Mouse (Mus musculus): ENCODE results near the gene Tmem132e. TPM values are rescaled to one million over a fixed set of nuclear protein-coding genes. Genes with fewer than 3 reads are reported as not detected.

Tmem132e gene
- 0.31 and 0.32 TPM in 2 replicates for polyA plus RNA-seq (2016; fragmentation: Nextera tagmentation; extraction: Ambion mirVana)

- peak; percentile 64 for DNase-seq (ENCODE audit: extremely low spot score, low spot score)
- peak within 1 kb of the TSS; percentile 71 for H3K4me3 ChIP-seq
- H3K27ac ChIP-seq, result peak within 1 kb of the TSS; percentile 80
- H3K27me3 ChIP-seq (ENCODE audit: poor library complexity, severe bottlenecking), result peaks cover 98% of the 10 kb centered on the region
- H3K4me1 ChIP-seq, result peaks cover 44% of the 10 kb centered on the region
- no peaks in the 10 kb centered on the region for H3K36me3 ChIP-seq (replicated peaks)
- under 1% methylated on average over 88 of the region's 88 CpGs for WGBS
- H3K9me3 ChIP-seq, result no peaks in the 10 kb centered on the region
Measured at GRCm38 (mm10) chr11:82388371-82389313, at the start of gene Tmem132e. Tmem132e (plus strand) TSS chr11:82388900.

DNA sequence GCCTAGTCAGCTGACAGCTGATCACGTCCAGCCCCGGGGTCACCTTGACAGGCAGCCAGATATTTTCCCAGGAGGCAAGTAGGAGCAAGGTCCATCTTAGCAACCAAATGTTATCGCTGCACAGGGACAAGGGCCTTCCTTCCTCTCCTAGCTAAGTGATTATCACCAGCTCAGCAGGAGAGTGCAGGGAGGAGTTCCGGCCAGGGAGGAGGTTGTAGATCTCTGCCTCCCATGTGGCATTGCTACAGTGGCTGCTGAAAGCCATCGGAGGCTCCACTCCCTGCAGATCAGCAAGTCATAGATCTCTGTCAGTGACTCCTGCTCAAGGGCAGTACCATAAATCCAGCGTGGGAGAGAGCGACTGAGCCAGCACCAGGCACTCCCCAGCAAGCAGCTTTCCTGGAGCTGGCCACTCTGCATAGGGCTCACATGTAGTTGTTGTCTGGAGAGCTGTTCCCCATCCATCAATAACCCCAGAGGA, 48.7 kb upstream of the Tmem132e start:
- 0 out of 2 replicates have a peak, but pooled peaks cover 5% of the 10 kb centered on the region for H3K9me3 ChIP-seq
- no peaks in the 10 kb centered on the region for H3K36me3 ChIP-seq (replicated peaks)
- 43% methylated on average over 7 of the region's 7 CpGs for WGBS
- no peaks in the 10 kb centered on the region for H3K27me3 ChIP-seq (ENCODE audit: poor library complexity, severe bottlenecking)
- H3K4me3 ChIP-seq, result no peak overlapping the region
- no peak overlapping the region for H3K27ac ChIP-seq
- peaks cover 20% of the 10 kb centered on the region for H3K4me1 ChIP-seq
- no peak for DNase-seq (ENCODE audit: extremely low spot score, low spot score)

GRCm38 (mm10) chr11:82340416-82340815, 48.3 kb upstream of the Tmem132e start:
- no peak overlapping the region for H3K27ac ChIP-seq
- H3K27me3 ChIP-seq (ENCODE audit: poor library complexity, severe bottlenecking), result no peaks in the 10 kb centered on the region
- WGBS, result 62% methylated on average over 6 of the region's 6 CpGs
- peaks cover 20% of the 10 kb centered on the region for H3K4me1 ChIP-seq
- no peak overlapping the region for H3K4me3 ChIP-seq
- no peaks in the 10 kb centered on the region for H3K36me3 ChIP-seq (replicated peaks)
- H3K9me3 ChIP-seq, result 0 out of 2 replicates have a peak, but pooled peaks cover 5% of the 10 kb centered on the region
- no peak for DNase-seq (ENCODE audit: extremely low spot score, low spot score)

- no peak overlapping the region for H3K27ac ChIP-seq
- H3K36me3 ChIP-seq (replicated peaks), result no peaks in the 10 kb centered on the region
- 0 out of 2 replicates have a peak, but pooled peaks cover 5% of the 10 kb centered on the region for H3K9me3 ChIP-seq
- DNase-seq (ENCODE audit: extremely low spot score, low spot score), result no peak
- no peak overlapping the region for H3K4me3 ChIP-seq
- H3K4me1 ChIP-seq, result peaks cover 24% of the 10 kb centered on the region
- WGBS, result 63% methylated on average over 2 of the region's 2 CpGs
- H3K27me3 ChIP-seq (ENCODE audit: poor library complexity, severe bottlenecking), result no peaks in the 10 kb centered on the region
Measured at GRCm38 (mm10) chr11:82340900-82341299, 47.8 kb upstream of the Tmem132e start.

GRCm38 (mm10) chr11:82351039-82351438, 37.7 kb upstream of the Tmem132e start:
- 83% methylated on average over 10 of the region's 10 CpGs for WGBS
- Histone ChIP-seq H3K27me3 (ENCODE audit: poor library complexity, severe bottlenecking) (no peaks in the 10 kb centered on the region), H3K4me3 (no peak overlapping the region), H3K36me3 (replicated peaks) (no peaks in the 10 kb centered on the region), H3K27ac (no peak overlapping the region), H3K4me1 (no peaks in the 10 kb centered on the region), H3K9me3 (no peaks in the 10 kb centered on the region)
- no peak for DNase-seq (ENCODE audit: extremely low spot score, low spot score)

GRCm38 (mm10) chr11:82370151-82370550, 18.5 kb upstream of the Tmem132e start:
- Histone ChIP-seq H3K9me3 (no peaks in the 10 kb centered on the region), H3K36me3 (replicated peaks) (no peaks in the 10 kb centered on the region), H3K27me3 (ENCODE audit: poor library complexity, severe bottlenecking) (no peaks in the 10 kb centered on the region; the same call in 1 of the 2 replicates), H3K4me3 (no peak overlapping the region), H3K27ac (no peak overlapping the region), H3K4me1 (peaks cover 8% of the 10 kb centered on the region)
- 89% methylated on average over 11 of the region's 11 CpGs for WGBS
- no peak for DNase-seq (ENCODE audit: extremely low spot score, low spot score)

DNA sequence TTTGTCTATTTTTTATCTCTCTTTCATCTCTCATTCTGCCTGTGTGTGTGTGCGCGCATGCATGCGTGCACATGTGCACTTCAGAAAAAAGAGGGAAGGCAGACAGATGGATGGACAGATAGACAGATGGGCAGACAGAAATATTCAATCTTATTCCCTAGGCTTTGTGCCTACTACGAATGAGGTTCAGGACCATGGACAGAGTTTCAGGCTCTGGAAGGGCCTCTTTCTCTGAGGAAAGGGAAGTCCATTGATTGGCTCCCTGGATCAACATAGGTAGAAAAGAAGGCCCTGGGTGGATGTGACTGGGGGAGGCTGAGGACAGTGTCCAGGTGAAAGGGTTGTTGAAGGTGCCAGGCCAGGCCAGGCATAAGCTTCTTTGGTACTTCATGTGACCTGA, 17.1 kb upstream of the Tmem132e start:
- H3K9me3 ChIP-seq, result no peaks in the 10 kb centered on the region
- peaks cover 8% of the 10 kb centered on the region for H3K4me1 ChIP-seq
- no peak for DNase-seq (ENCODE audit: extremely low spot score, low spot score)
- no peaks in the 10 kb centered on the region for H3K36me3 ChIP-seq (replicated peaks)
- H3K27ac ChIP-seq, result no peak overlapping the region
- H3K27me3 ChIP-seq (ENCODE audit: poor library complexity, severe bottlenecking), result no peaks in the 10 kb centered on the region
- H3K4me3 ChIP-seq, result no peak overlapping the region
- WGBS, result 70% methylated on average over 4 of the region's 4 CpGs

- H3K9me3 ChIP-seq, result no peaks in the 10 kb centered on the region
- no peak for DNase-seq (ENCODE audit: extremely low spot score, low spot score)
- peaks cover 34% of the 10 kb centered on the region for H3K27me3 ChIP-seq (ENCODE audit: poor library complexity, severe bottlenecking)
- H3K36me3 ChIP-seq (replicated peaks), result no peaks in the 10 kb centered on the region
- H3K27ac ChIP-seq, result no peak overlapping the region
- H3K4me3 ChIP-seq, result no peak overlapping the region
- 73% methylated on average over 3 of the region's 3 CpGs for WGBS
- H3K4me1 ChIP-seq, result peaks cover 5% of the 10 kb centered on the region; the same call in 1 of the 2 replicates
Measured at GRCm38 (mm10) chr11:82380606-82381202, 8.0 kb upstream of the Tmem132e start.

GRCm38 (mm10) chr11:82386970-82387540, 1.6 kb upstream of the Tmem132e start:
- WGBS, result under 1% methylated on average over 48 of the region's 51 CpGs

DNA sequence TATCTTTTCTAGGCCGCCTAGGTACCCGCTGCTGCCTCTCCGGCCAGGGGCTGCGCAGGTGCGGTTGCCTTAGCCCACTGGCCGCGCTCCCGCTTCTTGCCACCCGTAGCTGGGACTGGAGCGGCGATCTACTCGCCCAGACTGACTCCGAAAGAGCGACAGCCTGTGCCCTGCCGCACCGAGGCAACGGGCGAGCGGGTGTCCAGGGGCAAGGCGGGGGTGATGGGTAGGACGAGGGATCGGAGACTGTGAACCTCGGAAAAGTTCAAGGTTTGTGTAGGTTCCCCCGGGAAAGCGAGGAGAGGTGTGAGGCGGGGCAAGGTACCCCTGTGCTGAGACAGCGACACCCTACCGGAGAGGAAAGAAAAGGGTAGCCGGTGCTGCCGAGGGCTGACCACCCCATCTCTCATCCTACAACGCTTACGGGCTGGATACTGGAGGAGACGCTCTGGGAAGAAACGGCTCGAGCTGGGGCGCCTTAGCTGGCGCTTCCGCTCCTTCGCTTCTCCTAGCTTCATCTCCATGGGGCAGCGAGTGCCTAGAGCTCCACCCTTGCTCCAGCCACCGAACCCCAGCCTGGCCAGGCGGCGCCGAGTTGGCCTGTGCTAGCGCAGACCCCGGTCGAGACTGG, 874 bp upstream of the Tmem132e start:
- no peak for DNase-seq (ENCODE audit: extremely low spot score, low spot score)
- under 1% methylated on average over 47 of the region's 47 CpGs for WGBS
- Histone ChIP-seq H3K27me3 (ENCODE audit: poor library complexity, severe bottlenecking) (peaks cover 100% of the 10 kb centered on the region), H3K4me1 (peaks cover 44% of the 10 kb centered on the region), H3K36me3 (replicated peaks) (no peaks in the 10 kb centered on the region), H3K27ac (peak overlapping the region; percentile 80), H3K4me3 (peak overlapping the region; percentile 71), H3K9me3 (no peaks in the 10 kb centered on the region)

More at GRCm38 (mm10) chr11:82386970-82387540, 1.6 kb upstream of the Tmem132e start:
- Histone ChIP-seq H3K36me3 (replicated peaks) (no peaks in the 10 kb centered on the region), H3K27me3 (ENCODE audit: poor library complexity, severe bottlenecking) (peaks cover 97% of the 10 kb centered on the region), H3K9me3 (no peaks in the 10 kb centered on the region), H3K4me3 (peak overlapping the region; percentile 71), H3K27ac (peak overlapping the region; percentile 80), H3K4me1 (peaks cover 44% of the 10 kb centered on the region)
- DNase-seq (ENCODE audit: extremely low spot score, low spot score), result peak; percentile 65

DNA sequence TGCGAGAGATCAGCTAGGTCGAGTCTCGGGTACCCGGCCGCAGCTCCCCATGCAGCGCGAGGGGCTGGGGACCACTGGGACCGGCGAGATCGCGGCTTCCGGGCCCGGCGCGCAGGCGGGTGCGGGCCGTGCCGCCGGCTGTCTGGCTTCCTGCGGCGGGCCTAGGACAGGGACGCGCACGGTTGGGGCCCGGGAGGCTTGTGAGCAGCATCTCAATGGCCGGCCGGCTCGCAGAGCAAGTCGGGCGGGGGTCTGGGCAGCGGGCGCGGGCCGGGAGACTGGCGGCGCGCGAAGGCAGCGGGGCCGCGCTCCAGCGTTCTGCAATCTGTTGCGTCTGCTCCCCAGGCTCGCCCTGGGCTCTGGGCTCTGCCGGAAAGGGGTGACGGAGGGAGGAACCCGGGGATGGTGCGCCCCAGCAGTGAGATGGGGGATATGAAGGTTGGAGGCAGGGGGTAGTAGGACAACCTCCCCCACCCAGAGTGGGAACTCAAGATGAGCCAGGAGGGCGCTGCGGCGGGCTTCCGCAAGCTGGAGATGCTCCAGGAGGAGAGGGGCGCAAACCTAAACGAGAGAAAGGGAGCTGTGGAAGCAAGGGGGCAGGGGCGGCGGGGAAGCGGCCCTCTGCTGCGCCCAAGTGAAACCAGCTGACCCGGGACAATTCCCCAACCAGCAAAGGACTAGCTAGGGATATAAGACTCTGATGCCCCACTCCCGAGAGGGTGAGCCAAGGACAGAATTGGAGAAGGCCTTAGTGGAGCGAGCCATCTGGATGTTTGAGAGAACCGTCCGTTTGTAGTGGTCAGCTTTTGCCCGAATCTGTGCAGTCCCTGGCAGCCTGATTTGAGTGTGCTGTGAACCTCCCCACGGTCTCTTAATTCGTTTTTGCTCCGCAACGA, 944 bp downstream of the Tmem132e start:
- WGBS, result under 1% methylated on average over 68 of the region's 69 CpGs
- Histone ChIP-seq H3K4me3 (peak overlapping the region; percentile 71), H3K4me1 (peaks cover 44% of the 10 kb centered on the region), H3K27ac (peak overlapping the region; percentile 80), H3K9me3 (no peaks in the 10 kb centered on the region), H3K36me3 (replicated peaks) (no peaks in the 10 kb centered on the region), H3K27me3 (ENCODE audit: poor library complexity, severe bottlenecking) (peaks cover 96% of the 10 kb centered on the region)
- DNase-seq (ENCODE audit: extremely low spot score, low spot score), result peak; percentile 60

Data from forebrain, embryonic 10.5 days (tissue).